Mouse (Mus musculus): ENCODE measurements at regions not wholly inside any gene's neighbourhood (a gene's known extent, or its start where the extent isn't known, plus 50 kb on each side); places are given as distances from the start of the nearest gene placed in this dataset.

- DNase-seq, result no peak
These were observed 53.0 kb downstream of the Hoxa1 start for GRCm38 (mm10) chr6:52105031-52105593.

GRCm38 (mm10) chr6:52104141-52104540, 54.0 kb downstream of the Hoxa1 start:
- DNase-seq, result no peak

- DNase-seq, result no peak
These were observed 54.5 kb downstream of the Hoxa1 start for GRCm38 (mm10) chr6:52103661-52104060.

GRCm38 (mm10) chr6:52102699-52103098, 55.4 kb downstream of the Hoxa1 start:
- peak; percentile 33 for DNase-seq

- DNase-seq, result peak; percentile 67
These were observed 55.9 kb downstream of the Hoxa1 start for GRCm38 (mm10) chr6:52102179-52102578.

GRCm38 (mm10) chr6:52101209-52101608, 56.9 kb downstream of the Hoxa1 start:
- DNase-seq, result no peak

- DNase-seq, result no peak
These were observed 59.3 kb downstream of the Hoxa1 start for GRCm38 (mm10) chr6:52098851-52099250.

- no peak for DNase-seq
These were observed 62.5 kb downstream of the Hoxa1 start for GRCm38 (mm10) chr6:52095575-52095974.

GRCm38 (mm10) chr6:52091445-52091844, 66.7 kb downstream of the Hoxa1 start:
- no peak for DNase-seq

- peak; percentile 54 for DNase-seq
These were observed 72.0 kb downstream of the Hoxa1 start for GRCm38 (mm10) chr6:52085932-52086643.

GRCm38 (mm10) chr6:52084622-52085021, 72.3 kb upstream of the Skap2 start:
- no peak for DNase-seq

GRCm38 (mm10) chr6:52079501-52079900, 67.2 kb upstream of the Skap2 start:
- no peak for DNase-seq

- DNase-seq, result no peak
These were observed 66.4 kb upstream of the Skap2 start for GRCm38 (mm10) chr6:52078530-52079340.

- DNase-seq, result peak; percentile 16
These were observed 64.0 kb upstream of the Skap2 start for GRCm38 (mm10) chr6:52076179-52076932.

- DNase-seq, result no peak
These were observed 62.6 kb upstream of the Skap2 start for GRCm38 (mm10) chr6:52074904-52075303.

GRCm38 (mm10) chr6:52067151-52067550, 54.8 kb upstream of the Skap2 start:
- no peak for DNase-seq

- no peak for DNase-seq
These were observed 53.3 kb upstream of the Skap2 start for GRCm38 (mm10) chr6:52065652-52066051.

GRCm38 (mm10) chr6:52064176-52065015, 52.0 kb upstream of the Skap2 start:
- peak; percentile 62 for DNase-seq

Data from adrenal gland, postnatal 10 days (tissue).